In the genomic region with DNA sequence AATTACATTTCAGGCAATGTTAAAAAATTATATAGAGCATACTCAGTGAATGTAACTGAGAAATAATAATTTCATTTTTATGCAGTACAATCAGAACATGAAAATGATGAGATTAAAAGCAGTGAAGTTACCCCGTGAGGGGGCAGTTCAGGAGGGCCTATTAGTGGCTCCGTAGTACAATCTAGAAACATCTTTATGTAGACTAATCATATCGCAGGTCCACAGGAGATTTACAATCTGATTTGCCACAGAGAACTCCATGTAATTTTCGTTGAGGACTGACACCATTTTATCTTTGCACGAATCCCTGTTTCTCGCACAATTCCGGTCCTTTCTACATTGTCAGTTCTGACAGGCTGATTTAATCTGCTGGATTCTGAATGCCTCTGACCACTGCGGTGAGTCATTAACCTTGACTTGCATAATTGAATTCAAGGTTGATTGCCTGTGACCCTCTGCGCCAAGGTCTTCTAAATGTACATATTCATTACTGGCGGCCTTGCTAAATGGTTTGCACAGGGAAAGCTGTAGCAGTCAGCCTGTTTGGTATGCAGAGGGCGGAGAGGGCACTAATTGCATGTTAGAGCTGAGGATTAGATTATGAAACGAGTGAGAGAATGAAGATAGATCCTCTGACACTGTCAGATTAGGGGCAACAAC, we compare ENCODE assay signal across 9 mouse cellular contexts.
DNase-seq lines count a peak whose midpoint lies in the region; ATAC-seq and TF ChIP-seq lines count a peak whose summit lies in the region.
"Had no signal": no experiment of that assay in that cellular context is flagged by ENCODE, and none has a peak within 500 bp of the region (broad histone marks: within the 10 kb centered on the region; RNA-seq: fewer than 3 reads in every experiment).

No protein-coding gene starts in this region.

- H3K27me3 ChIP-seq in hindbrain, postnatal 0 days (ENCODE audit: insufficient read depth, low read length): no peaks in the 10 kb centered on the region
- H3K27me3 ChIP-seq in midbrain, embryonic 12.5 days: no peaks in the 10 kb centered on the region
- H3K27me3 ChIP-seq: heart, embryonic 12.5 days had no signal

- WGBS in hindbrain, postnatal 0 days: 49% methylated on average over 12 of the region's 12 CpGs
- 44% methylated on average over 12 of the region's 12 CpGs for WGBS in midbrain, embryonic 12.5 days

- H3K4me1 ChIP-seq in hindbrain, postnatal 0 days (ENCODE audit: insufficient read depth, low read length): no peaks in the 10 kb centered on the region
- H3K4me1 ChIP-seq in midbrain, embryonic 12.5 days: peaks cover 5% of the 10 kb centered on the region; the same call in 1 of the 2 replicates

- no peak overlapping the region for H3K4me3 ChIP-seq in hindbrain, postnatal 0 days (ENCODE audit: low read length)
- no peak overlapping the region for H3K4me3 ChIP-seq in midbrain, embryonic 12.5 days
- no peak overlapping the region for H3K4me3 ChIP-seq in layer of hippocampus, adult 2 months
- H3K4me3 ChIP-seq: heart, embryonic 12.5 days had no signal

- H3K9ac ChIP-seq in hindbrain, postnatal 0 days (replicated peaks; ENCODE audit: low read length): no peak overlapping the region
- no peak overlapping the region for H3K9ac ChIP-seq in midbrain, embryonic 12.5 days (replicated peaks)
- H3K9ac ChIP-seq: heart, embryonic 12.5 days had no signal

- no peaks in the 10 kb centered on the region for H3K9me3 ChIP-seq in hindbrain, postnatal 0 days (ENCODE audit: low read length)
- H3K9me3 ChIP-seq in midbrain, embryonic 12.5 days: 0 out of 2 replicates have a peak, but pooled peaks cover 4% of the 10 kb centered on the region

- DNase-seq in R1 (ENCODE audit: low read depth, low spot score): peak; percentile 54
- peak; percentile 51 for DNase-seq in embryo, embryonic 10.5 days (ENCODE audit: low spot score)
- peak; percentile 32 for DNase-seq in hindbrain, postnatal 0 days (ENCODE audit: low spot score)
- no peak for DNase-seq in ovary, postnatal 14 days (ENCODE audit: low spot score)
- no peak for DNase-seq in layer of hippocampus, postnatal 36 days
- no peak for DNase-seq in layer of hippocampus, adult 2 months (ENCODE audit: low spot score in 2 of 2)
- DNase-seq: lung, adult 18-20 months had no signal

- TF ChIP-seq CTCF in hindbrain, postnatal 0 days (IDR thresholded peaks at IDR 0.05; ENCODE audit: low read depth): no peak
- no peak for TF ChIP-seq CTCF in layer of hippocampus, adult 2 months (conservative IDR thresholded peaks at IDR 0.05)

- peak; percentile 29; the same call in 1 of the 2 replicates for ATAC-seq in hindbrain, postnatal 0 days
- ATAC-seq in midbrain, embryonic 12.5 days (ENCODE audit: low FRiP score, low read depth): peak; percentile 71

- no peak overlapping the region for H3K4me2 ChIP-seq in hindbrain, postnatal 0 days (ENCODE audit: low read depth, low read length)
- no peak overlapping the region for H3K4me2 ChIP-seq in midbrain, embryonic 12.5 days (replicated peaks)
- H3K4me2 ChIP-seq: heart, embryonic 12.5 days had no signal

- H3K36me3 ChIP-seq in hindbrain, postnatal 0 days (ENCODE audit: insufficient read depth, low read length): no peaks in the 10 kb centered on the region
- H3K36me3 ChIP-seq in midbrain, embryonic 12.5 days: no peaks in the 10 kb centered on the region
- H3K36me3 ChIP-seq: heart, embryonic 12.5 days had no signal

- H3K27ac ChIP-seq in hindbrain, postnatal 0 days: no peak overlapping the region
- no peak overlapping the region for H3K27ac ChIP-seq in midbrain, embryonic 12.5 days (replicated peaks)
- H3K27ac ChIP-seq in layer of hippocampus, adult 2 months: no peak overlapping the region

Comparison
In these comparisons a context has a peak if more than half of its experiments do, and no peak if none do; other contexts are left out.
1. DNase-seq: peak in R1 (single experiment), embryo, embryonic 10.5 days (single experiment) and hindbrain, postnatal 0 days (single experiment); none in ovary, postnatal 14 days (single experiment), layer of hippocampus, postnatal 36 days (0 of 2) and layer of hippocampus, adult 2 months (0 of 2).